Mouse (Mus musculus): Measurements from ENCODE around the gene Ppp1r9a.

GRCm38 (mm10) chr6:5074736-5075135 lies 172.0 kb downstream of the Ppp1r9a start:
- no peak for TF ChIP-seq CTCF (IDR thresholded peaks at IDR 0.05; ENCODE audit: extremely low read depth, insufficient read length, insufficient replicate concordance, low read depth, low read length)
- TF ChIP-seq POLR2A (IDR thresholded peaks at IDR 0.05; ENCODE audit: low read depth, low read length), result no peak
